Mouse (Mus musculus): ENCODE measurements around the gene Tsc22d3.
A peak's percentile ranks its signal among the peaks of the same experiment; 100 is the strongest.

Tsc22d3 gene

DNA sequence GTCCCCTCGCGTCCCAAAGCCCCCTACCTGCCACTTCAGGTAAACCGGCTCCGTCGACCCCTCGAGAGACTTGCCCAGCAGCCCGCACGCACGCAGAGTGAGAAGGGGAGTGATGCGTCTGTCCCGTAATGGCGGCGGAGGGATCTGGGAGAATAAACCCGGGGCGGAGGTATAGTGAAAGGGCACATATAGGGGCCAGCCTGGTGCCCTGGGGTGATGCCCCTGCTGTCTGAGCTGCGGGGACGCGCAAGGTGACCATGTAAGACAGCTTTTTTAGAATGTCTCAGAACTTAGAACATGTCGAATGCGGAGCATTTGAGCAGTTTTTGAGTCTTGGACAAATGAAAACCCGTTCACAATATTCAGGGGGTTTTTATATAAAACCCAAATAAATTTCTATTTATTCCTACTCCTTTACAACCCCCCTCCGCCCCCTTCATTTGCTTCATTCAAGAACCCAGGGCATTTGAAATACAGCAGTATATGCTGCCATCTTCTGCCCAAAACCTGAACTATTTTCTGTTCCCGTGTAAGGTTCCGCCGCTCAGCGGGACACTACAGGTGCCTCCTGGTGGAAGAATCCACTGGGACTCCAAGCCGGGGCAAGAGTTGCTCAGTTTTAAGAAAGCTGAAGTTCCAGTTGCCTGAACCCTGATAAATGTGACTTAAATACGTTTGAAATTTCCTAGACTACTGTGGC is at the start of gene Tsc22d3:
Tsc22d3 (minus strand) TSS at position 250 of the 700 bp plus-strand sequence.
- peak; percentile 84 for DNase-seq (ENCODE audit: low read depth, low spot score)
- H3K27me3 ChIP-seq (ENCODE audit: control insufficient read depth, insufficient read depth, low read length, poor library complexity, severe bottlenecking) = no peaks in the 10 kb centered on the region

DNA sequence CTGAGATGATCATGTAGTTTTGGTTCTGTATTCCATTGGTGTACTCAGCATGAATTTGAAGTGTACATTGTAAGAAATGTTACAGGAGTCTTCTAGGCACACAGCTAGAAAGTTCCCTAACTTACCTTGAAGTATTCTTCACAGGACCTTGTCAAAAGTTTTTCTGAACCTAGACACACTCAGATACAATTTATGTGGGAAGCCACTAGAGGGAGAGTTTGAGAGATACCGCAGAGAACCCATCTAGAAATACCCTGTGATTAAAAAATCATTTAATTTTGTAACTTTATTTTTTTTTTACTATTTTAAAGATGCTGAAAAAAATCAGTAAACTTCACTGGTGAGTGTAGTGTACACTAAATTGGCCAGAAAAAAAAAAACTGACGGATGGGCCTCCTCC is 39.1 kb upstream of the Tsc22d3 start:
- H3K27me3 ChIP-seq (ENCODE audit: control insufficient read depth, insufficient read depth, low read length, poor library complexity, severe bottlenecking) = no peaks in the 10 kb centered on the region
- DNase-seq (ENCODE audit: low read depth, low spot score) = no peak
- no peaks in the 10 kb centered on the region for H3K36me3 ChIP-seq (ENCODE audit: control insufficient read depth, insufficient read depth, low read length, poor library complexity, severe bottlenecking)

More for the DNA sequence above, at the start of gene Tsc22d3:
- H3K36me3 ChIP-seq (ENCODE audit: control insufficient read depth, insufficient read depth, low read length, poor library complexity, severe bottlenecking) = no peaks in the 10 kb centered on the region

DNA sequence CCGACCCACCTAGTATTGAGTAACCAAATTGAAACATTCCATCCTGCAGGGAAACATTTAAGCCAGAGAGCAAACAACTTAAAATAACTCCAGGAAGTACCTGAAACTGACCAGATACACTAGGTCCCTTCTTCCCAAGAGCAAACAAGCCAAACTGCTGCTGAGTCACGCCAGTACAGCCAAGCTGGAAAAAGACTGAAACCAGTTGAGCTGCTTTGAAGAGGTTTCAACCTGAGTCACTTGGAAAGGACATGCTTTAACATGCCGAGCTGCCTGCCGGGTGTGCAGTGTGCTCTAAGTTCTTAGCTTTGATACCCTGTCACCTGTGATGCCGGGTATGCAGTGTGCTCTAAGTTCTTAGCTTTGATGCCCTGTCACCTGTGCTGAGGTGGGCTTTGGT is 37.6 kb upstream of the Tsc22d3 start:
- H3K36me3 ChIP-seq (ENCODE audit: control insufficient read depth, insufficient read depth, low read length, poor library complexity, severe bottlenecking) = no peaks in the 10 kb centered on the region
- DNase-seq (ENCODE audit: low read depth, low spot score) = no peak
- H3K27me3 ChIP-seq (ENCODE audit: control insufficient read depth, insufficient read depth, low read length, poor library complexity, severe bottlenecking) = no peaks in the 10 kb centered on the region

DNA sequence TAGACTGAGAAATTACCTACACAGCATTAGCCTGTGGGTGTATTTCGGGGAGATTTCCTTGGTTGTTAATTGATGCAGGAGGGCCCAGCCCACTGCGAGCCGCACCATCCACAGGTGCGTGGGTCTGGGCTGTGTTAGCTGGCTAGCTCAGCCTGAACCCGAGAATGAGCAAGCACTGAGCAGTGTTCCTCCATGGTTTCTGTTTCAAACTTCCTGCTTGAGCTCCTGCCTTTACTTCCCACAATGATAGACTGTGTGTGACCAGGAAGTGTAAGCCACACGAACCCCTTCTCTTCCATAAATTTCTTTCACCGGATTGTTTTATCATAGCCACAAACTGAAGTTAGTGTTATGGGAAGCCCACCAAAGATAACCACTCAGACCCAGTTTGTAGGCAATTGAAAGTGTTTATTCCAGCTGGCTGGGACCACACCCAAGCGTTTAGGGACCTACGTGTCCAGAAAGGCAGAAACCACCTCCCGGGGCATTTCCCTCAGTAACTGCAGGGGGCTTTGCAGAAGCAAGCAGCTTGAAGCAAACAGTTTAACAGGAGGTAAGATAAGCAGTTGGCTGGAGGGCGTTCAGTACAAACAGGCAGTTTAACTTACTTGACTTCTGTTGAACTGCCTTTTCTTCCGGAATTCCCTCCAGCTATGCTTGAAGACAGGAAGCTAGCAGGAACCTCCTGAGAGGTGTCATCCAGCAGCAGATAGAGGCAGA is 24.6 kb upstream of the Tsc22d3 start:
- H3K27me3 ChIP-seq (ENCODE audit: control insufficient read depth, insufficient read depth, low read length, poor library complexity, severe bottlenecking) = no peaks in the 10 kb centered on the region
- DNase-seq (ENCODE audit: low read depth, low spot score) = no peak
- no peaks in the 10 kb centered on the region for H3K36me3 ChIP-seq (ENCODE audit: control insufficient read depth, insufficient read depth, low read length, poor library complexity, severe bottlenecking)

DNA sequence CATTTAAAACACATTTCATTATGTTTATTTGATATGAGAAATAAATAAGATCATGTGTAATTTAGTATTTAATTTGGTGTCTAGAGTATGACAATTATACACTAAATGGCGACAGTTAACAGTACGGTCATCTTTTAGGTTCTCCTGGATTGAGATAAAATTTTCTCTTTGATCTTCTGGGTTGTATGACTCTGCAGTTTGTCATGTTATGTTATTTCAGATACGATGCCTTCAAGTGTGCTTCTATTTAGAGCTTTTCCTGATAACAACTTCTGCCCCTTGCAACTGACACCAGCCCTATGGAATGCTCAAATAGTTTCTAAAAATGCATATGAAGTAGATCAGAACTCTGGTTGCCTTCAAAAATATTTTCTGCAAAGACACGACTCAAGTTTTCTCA is 9.5 kb upstream of the Tsc22d3 start:
- Histone ChIP-seq H3K36me3 (ENCODE audit: control insufficient read depth, insufficient read depth, low read length, poor library complexity, severe bottlenecking) (no peaks in the 10 kb centered on the region), H3K27me3 (ENCODE audit: control insufficient read depth, insufficient read depth, low read length, poor library complexity, severe bottlenecking) (no peaks in the 10 kb centered on the region)
- no peak for DNase-seq (ENCODE audit: low read depth, low spot score)

DNA sequence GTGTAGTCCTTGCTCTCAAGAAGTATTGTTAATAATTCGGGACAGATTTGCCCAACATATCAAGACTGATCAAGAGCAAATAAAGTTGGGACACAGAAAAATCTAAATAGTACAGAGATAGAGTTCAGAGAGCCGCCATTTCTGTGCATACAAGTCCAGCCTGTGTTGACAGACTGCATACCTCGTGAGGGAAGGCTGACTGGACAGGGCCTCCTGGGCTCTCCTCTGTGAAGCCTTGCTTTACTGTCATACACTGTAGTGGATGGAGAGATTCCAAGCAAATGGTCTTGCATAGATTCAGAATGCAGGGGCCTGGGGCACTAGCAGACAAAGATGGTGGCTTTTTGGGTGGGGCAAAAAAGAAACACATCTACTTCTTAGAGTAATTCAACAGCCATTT is 1.4 kb upstream of the Tsc22d3 start:
- no peaks in the 10 kb centered on the region for H3K27me3 ChIP-seq (ENCODE audit: control insufficient read depth, insufficient read depth, low read length, poor library complexity, severe bottlenecking)
- no peaks in the 10 kb centered on the region for H3K36me3 ChIP-seq (ENCODE audit: control insufficient read depth, insufficient read depth, low read length, poor library complexity, severe bottlenecking)
- no peak for DNase-seq (ENCODE audit: low read depth, low spot score)

DNA sequence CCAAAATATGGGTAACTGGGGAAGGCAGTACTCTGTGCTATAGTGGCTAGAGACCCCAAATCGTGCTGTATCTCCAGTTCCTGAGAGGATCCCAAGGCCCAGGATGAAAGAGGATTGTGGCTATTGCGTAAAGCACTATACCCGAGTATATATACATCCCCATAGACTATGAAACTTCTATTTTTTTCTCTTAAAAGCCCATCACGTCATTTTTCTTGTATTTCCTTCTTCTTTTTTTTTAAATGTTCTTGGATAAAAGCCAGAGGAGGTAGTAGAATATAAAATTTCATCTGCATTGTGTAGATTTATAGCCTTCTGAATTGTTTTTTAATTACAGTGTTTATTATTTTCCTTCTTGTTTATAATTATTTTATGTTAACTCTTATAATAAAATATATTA is 852 bp upstream of the Tsc22d3 start:
- no peaks in the 10 kb centered on the region for H3K27me3 ChIP-seq (ENCODE audit: control insufficient read depth, insufficient read depth, low read length, poor library complexity, severe bottlenecking)
- DNase-seq (ENCODE audit: low read depth, low spot score) = no peak
- no peaks in the 10 kb centered on the region for H3K36me3 ChIP-seq (ENCODE audit: control insufficient read depth, insufficient read depth, low read length, poor library complexity, severe bottlenecking)

DNA sequence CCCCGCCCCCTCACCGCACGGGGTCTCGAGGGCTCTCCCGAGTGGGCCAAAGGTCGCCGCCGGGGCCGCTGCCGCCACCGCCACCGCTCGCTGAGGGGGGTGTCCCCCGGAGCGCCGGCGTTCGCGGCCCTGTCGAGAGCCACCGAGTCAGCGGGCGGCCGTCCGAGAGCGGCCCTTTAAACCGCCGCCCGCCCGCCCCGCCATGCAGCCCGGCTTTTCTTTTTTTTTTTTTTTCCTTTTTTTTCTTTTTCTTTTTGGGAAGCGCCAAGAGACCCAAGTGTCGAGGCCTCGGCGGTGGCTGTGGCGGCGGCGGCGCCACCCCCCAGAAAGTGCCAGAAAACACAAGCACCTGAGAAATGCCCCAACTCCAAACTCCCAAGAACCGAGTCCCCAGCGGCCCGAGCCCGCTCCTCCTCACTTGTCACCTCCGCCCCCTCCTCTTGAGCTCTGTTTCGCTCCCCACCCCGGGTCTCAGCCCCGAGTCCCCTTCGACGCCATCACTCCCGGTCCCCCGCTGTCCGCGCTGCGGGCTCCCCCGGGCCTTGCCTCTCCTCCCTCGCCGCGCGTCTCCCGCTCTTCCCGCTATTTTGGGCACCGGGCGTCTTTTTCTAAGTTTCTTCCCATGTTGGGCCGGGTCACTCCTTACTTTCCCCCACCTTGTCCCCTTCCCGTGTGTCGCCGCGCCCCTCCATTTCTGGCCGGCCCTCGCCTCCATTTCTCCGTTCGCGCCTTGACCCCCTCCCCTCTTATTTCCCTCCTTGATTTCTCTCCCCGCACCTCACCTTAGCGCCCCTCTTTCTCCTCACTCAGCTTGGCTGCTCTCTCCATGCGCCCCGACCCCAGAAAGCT is 674 bp downstream of the Tsc22d3 start:
- Histone ChIP-seq H3K27me3 (ENCODE audit: control insufficient read depth, insufficient read depth, low read length, poor library complexity, severe bottlenecking) (no peaks in the 10 kb centered on the region), H3K36me3 (ENCODE audit: control insufficient read depth, insufficient read depth, low read length, poor library complexity, severe bottlenecking) (no peaks in the 10 kb centered on the region)
- DNase-seq (ENCODE audit: low read depth, low spot score) = peak; percentile 16

DNA sequence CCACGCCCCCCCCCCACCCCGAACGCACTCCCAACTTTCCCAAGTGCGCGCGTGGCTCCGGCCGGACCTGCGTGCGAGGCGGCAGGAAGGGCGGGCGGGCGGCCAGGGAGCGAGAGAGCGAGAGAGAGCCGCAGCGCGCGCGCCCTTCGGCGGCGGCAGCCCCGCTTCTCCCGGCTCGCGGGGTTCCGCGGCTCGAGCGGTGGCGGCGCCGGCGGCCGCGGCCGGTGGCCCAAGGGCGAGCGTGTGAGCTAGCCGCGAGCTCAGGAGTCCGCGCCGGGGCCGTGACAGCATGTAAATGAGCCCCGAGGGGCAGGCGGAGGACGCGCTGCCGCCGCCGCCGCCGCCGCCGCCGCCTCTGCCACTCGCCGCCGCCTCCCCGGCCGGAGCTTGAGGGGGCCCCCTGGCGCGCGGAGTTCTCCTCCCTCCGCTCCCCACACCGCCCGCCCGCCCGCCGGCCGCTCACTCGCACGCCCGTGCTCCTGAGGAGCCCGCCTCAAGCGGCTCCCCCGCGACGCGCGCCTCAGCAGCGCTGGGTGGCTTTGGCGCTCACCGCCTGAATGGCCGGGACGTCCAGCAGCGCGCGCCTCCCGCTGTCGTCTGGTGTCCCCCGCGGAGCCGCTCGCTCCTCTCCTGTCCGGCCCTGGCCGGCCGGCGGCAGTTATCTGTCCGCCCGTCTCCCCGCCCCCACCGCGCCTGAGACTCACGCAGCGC is 1.5 kb downstream of the Tsc22d3 start:
- H3K27me3 ChIP-seq (ENCODE audit: control insufficient read depth, insufficient read depth, low read length, poor library complexity, severe bottlenecking) = no peaks in the 10 kb centered on the region
- peak; percentile 77 for DNase-seq (ENCODE audit: low read depth, low spot score)
- H3K36me3 ChIP-seq (ENCODE audit: control insufficient read depth, insufficient read depth, low read length, poor library complexity, severe bottlenecking) = no peaks in the 10 kb centered on the region

DNA sequence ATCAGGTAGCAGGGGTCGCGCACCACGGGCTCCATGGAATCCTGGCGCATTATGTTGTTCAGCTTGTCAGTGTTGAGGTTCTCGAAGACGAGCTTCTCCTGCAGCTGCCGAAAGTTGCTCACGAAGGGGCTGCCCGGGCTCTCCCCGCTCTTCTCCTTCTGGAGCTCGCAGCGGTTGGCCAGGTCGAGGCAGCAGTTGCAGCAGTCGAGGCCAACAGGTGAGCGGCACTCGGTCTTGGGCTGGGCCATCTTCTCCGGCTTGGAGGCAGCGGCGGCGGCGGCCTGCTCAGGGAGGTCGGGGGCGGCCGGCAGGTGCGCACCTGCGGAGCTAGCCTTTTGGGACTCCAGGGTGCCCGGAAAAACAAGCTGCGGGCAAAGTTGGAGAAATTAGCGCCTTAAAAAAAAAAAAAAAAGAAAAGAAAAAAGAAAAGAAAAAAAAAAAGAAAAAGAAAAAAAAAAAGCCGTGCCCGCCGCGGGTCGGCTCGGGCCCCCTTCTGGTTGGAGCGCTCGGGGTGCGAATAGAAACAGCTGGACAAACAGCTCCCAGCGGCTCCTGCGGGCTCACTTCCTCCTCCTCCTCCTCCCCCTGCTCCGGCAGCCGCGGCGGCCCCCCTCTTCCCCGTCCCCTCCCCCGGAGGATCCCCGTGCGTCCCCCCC is 2.1 kb downstream of the Tsc22d3 start:
- Histone ChIP-seq H3K27me3 (ENCODE audit: control insufficient read depth, insufficient read depth, low read length, poor library complexity, severe bottlenecking) (no peaks in the 10 kb centered on the region), H3K36me3 (ENCODE audit: control insufficient read depth, insufficient read depth, low read length, poor library complexity, severe bottlenecking) (no peaks in the 10 kb centered on the region)
- DNase-seq (ENCODE audit: low read depth, low spot score) = peak; percentile 34

DNA sequence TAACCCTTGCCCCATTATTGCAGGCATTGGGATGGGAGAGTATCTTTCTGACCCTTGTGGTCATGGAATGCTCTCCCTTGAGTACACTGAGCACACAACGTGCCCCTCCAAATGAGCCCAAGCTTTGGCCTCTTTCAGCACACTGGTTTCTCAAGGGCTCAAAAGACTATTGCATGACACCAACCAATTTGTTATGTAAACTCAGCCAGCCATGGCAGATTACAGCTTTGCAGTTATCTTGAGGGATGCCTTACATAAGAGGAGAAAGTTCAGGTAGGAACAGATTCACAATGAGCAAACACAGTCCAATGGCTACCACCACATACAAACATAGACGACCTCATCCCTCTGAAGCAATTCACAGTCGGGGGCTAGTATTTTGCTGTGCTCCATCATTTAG is 9.3 kb downstream of the Tsc22d3 start:
- Histone ChIP-seq H3K36me3 (ENCODE audit: control insufficient read depth, insufficient read depth, low read length, poor library complexity, severe bottlenecking) (no peaks in the 10 kb centered on the region), H3K27me3 (ENCODE audit: control insufficient read depth, insufficient read depth, low read length, poor library complexity, severe bottlenecking) (no peaks in the 10 kb centered on the region)
- DNase-seq (ENCODE audit: low read depth, low spot score) = no peak

DNA sequence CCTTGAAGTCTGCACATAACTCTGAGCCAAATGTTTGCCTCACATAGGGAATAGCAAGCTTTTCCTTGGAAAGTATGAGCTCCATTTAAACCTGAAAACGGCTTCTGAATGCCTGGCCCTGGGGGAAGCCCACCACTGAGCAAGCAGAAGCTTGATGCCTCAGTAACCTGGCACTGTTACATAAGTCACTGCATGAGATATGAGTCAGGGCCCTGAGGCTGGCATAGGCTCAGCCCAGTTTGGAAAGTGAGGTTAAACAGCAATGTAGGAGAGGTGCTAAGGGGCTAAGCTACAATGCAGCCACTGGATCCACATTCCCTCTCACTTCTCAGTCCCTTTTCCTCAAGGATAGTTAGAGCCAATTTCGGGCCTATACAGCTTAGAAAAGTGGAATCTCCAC is 10.3 kb downstream of the Tsc22d3 start:
- DNase-seq (ENCODE audit: low read depth, low spot score) = no peak
- Histone ChIP-seq H3K36me3 (ENCODE audit: control insufficient read depth, insufficient read depth, low read length, poor library complexity, severe bottlenecking) (no peaks in the 10 kb centered on the region), H3K27me3 (ENCODE audit: control insufficient read depth, insufficient read depth, low read length, poor library complexity, severe bottlenecking) (no peaks in the 10 kb centered on the region)

DNA sequence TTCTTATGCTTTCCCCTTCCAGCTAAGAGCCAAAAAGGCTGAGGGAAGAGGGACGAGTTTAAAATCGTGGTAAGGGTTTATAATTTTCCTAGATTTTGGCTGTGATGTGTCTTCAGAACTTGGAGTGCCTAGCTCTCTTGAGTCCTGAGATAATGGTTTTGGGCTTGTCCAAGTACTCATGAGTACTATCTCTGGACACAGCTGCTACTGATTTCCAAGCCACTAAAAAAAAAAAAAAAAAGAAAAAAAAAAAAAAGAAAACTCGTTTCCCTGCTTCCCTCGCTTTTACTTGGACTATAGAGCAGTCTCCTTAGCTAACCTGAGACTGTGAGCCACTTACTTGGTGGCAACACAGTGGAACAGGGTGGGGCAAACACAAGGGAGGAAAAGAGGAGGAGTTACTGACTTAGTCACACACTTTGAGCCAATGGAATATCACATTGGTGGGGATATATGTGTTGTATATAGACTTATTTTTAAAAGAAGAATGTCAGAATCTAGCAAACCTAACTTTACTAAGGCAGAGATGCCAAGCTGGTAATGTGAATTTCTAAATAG is 11.2 kb downstream of the Tsc22d3 start:
- no peaks in the 10 kb centered on the region for H3K36me3 ChIP-seq (ENCODE audit: control insufficient read depth, insufficient read depth, low read length, poor library complexity, severe bottlenecking)
- DNase-seq (ENCODE audit: low read depth, low spot score) = no peak
- H3K27me3 ChIP-seq (ENCODE audit: control insufficient read depth, insufficient read depth, low read length, poor library complexity, severe bottlenecking) = no peaks in the 10 kb centered on the region

DNA sequence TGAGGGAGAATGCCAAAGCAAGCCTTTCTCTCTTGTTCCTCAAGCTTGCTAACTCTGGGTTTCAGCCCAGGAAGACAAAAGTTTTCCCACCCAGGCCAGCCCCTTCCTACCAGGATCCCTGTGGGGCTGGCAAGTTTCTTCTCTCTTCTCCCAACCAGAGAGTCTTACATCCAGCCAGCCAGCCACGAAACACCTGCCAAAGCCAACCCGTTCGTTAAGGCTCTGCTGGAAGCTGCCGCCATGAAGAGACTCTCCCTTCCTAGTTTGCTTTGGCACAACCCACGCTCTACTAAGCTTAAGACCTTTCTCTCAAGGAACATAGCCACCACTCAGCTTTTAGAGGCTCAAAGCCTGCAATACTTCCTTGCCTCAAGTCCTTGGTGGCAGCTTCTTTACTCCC is 11.9 kb downstream of the Tsc22d3 start:
- no peak for DNase-seq (ENCODE audit: low read depth, low spot score)
- H3K27me3 ChIP-seq (ENCODE audit: control insufficient read depth, insufficient read depth, low read length, poor library complexity, severe bottlenecking) = no peaks in the 10 kb centered on the region
- H3K36me3 ChIP-seq (ENCODE audit: control insufficient read depth, insufficient read depth, low read length, poor library complexity, severe bottlenecking) = no peaks in the 10 kb centered on the region

Measured in splenic B cell, adult 2 months (primary cell).